Mouse (Mus musculus): ENCODE measurements around the gene Skp1a.

The Skp1a gene

GRCm38 (mm10) chr11:52253674-52254375, 22.0 kb downstream of the Skp1a start:
- DNase-seq (ENCODE audit: low spot score in 2 of 2), result peak; percentile 67 to 73

GRCm38 (mm10) chr11:52255077-52255476, 23.3 kb downstream of the Skp1a start:
- DNase-seq (ENCODE audit: low spot score in 2 of 2), result peak in 1 of 2 experiments; percentile 20

- DNase-seq (ENCODE audit: low spot score in 2 of 2), result peak in 1 of 2 experiments; percentile 19
Measured at GRCm38 (mm10) chr11:52257376-52257775, 25.6 kb downstream of the Skp1a start.

GRCm38 (mm10) chr11:52258711-52259110, 26.9 kb downstream of the Skp1a start:
- no peak for DNase-seq (ENCODE audit: low spot score in 2 of 2)

GRCm38 (mm10) chr11:52260878-52261277, 29.1 kb downstream of the Skp1a start:
- no peak for DNase-seq (ENCODE audit: low spot score in 2 of 2)

- peak in 1 of 2 experiments; percentile 51 for DNase-seq (ENCODE audit: low spot score in 2 of 2)
Measured at GRCm38 (mm10) chr11:52261937-52262336, 30.1 kb downstream of the Skp1a start.

GRCm38 (mm10) chr11:52262338-52262737, 30.5 kb downstream of the Skp1a start:
- no peak for DNase-seq (ENCODE audit: low spot score in 2 of 2)

- DNase-seq (ENCODE audit: low spot score in 2 of 2), result no peak
Measured at GRCm38 (mm10) chr11:52264871-52265270, 33.1 kb downstream of the Skp1a start.

GRCm38 (mm10) chr11:52265616-52266307, 34.0 kb downstream of the Skp1a start:
- no peak for DNase-seq (ENCODE audit: low spot score in 2 of 2)

GRCm38 (mm10) chr11:52267271-52267670, 35.5 kb downstream of the Skp1a start:
- DNase-seq (ENCODE audit: low spot score in 2 of 2), result no peak

GRCm38 (mm10) chr11:52268104-52268835, 36.5 kb downstream of the Skp1a start:
- no peak for DNase-seq (ENCODE audit: low spot score in 2 of 2)

- no peak for DNase-seq (ENCODE audit: low spot score in 2 of 2)
Measured at GRCm38 (mm10) chr11:52269841-52270240, 38.0 kb downstream of the Skp1a start.

- DNase-seq (ENCODE audit: low spot score in 2 of 2), result no peak
Measured at GRCm38 (mm10) chr11:52271765-52272495, 40.1 kb downstream of the Skp1a start.

GRCm38 (mm10) chr11:52272619-52273018, 40.8 kb downstream of the Skp1a start:
- no peak for DNase-seq (ENCODE audit: low spot score in 2 of 2)

- DNase-seq (ENCODE audit: low spot score in 2 of 2), result no peak
Measured at GRCm38 (mm10) chr11:52273183-52273941, 41.6 kb downstream of the Skp1a start.

- no peak for DNase-seq (ENCODE audit: low spot score in 2 of 2)
Measured at GRCm38 (mm10) chr11:52273942-52274330, 42.1 kb downstream of the Skp1a start.

GRCm38 (mm10) chr11:52274456-52275112, 42.8 kb downstream of the Skp1a start:
- no peak for DNase-seq (ENCODE audit: low spot score in 2 of 2)

- no peak for DNase-seq (ENCODE audit: low spot score in 2 of 2)
Measured at GRCm38 (mm10) chr11:52275366-52275765, 43.6 kb downstream of the Skp1a start.

- peak; percentile 49 to 63 for DNase-seq (ENCODE audit: low spot score in 2 of 2)
Measured at GRCm38 (mm10) chr11:52275774-52276555, 44.2 kb downstream of the Skp1a start.

- no peak for DNase-seq (ENCODE audit: low spot score in 2 of 2)
Measured at GRCm38 (mm10) chr11:52276961-52277391, 45.2 kb downstream of the Skp1a start.

Data from right cerebral cortex, postnatal 10 days (tissue).